Mouse (Mus musculus) kidney, embryonic 15.5 days (tissue): ENCODE data around the gene Krtap4-9. TPM values are rescaled to one million over a fixed set of nuclear protein-coding genes. Genes with fewer than 3 reads are reported as not detected.

Experiments
- polyA plus RNA-seq: library from polyadenylated mRNA; unstranded; fragments of >200 nt; fragmentation: Nextera tagmentation; extraction: Ambion mirVana; gene quantifications from 2 replicates; pipeline ENCODE4 v1.2.1, GENCODE M21; 2015

The Krtap4-9 gene
- polyA plus RNA-seq, 1 experiment from 2014 or later = not detected

Other genes with a start within 250 kb of the Krtap4-9 start
- gene Krt40, start 242.0 kb upstream of the Krtap4-9 start, polyA plus RNA-seq = not detected in 2 replicates
- not detected in 2 replicates for gene Krtap3-3, start 234.3 kb upstream of the Krtap4-9 start, polyA plus RNA-seq
- not detected in 2 replicates for gene Krtap3-2, start 228.3 kb upstream of the Krtap4-9 start, polyA plus RNA-seq
- not detected in 2 replicates for gene Gm11939, start 225.7 kb upstream of the Krtap4-9 start, polyA plus RNA-seq
- not detected in 2 replicates for gene Krtap3-1, start 218.6 kb upstream of the Krtap4-9 start, polyA plus RNA-seq
- not detected in 2 replicates for gene Krtap1-5, start 204.2 kb upstream of the Krtap4-9 start, polyA plus RNA-seq
- gene Krtap1-4, start 201.5 kb upstream of the Krtap4-9 start, polyA plus RNA-seq = not detected in 2 replicates
- gene Krtap1-3, start 193.9 kb upstream of the Krtap4-9 start, polyA plus RNA-seq = not detected in 2 replicates
- not detected in 2 replicates for gene Krtap9-3, start 187.1 kb upstream of the Krtap4-9 start, polyA plus RNA-seq
- gene Gm11938, start 181.9 kb upstream of the Krtap4-9 start, polyA plus RNA-seq = not detected in 2 replicates
- not detected in 2 replicates for gene Gm11937, start 175.0 kb upstream of the Krtap4-9 start, polyA plus RNA-seq
- not detected in 2 replicates for gene Krtap2-4, start 170.4 kb upstream of the Krtap4-9 start, polyA plus RNA-seq
- not detected in 2 replicates for gene Gm11562, start 164.8 kb upstream of the Krtap4-9 start, polyA plus RNA-seq
- gene Krtap4-1, start 157.0 kb upstream of the Krtap4-9 start, polyA plus RNA-seq = not detected in 2 replicates
- gene Krtap4-2, start 150.1 kb upstream of the Krtap4-9 start, polyA plus RNA-seq = not detected in 2 replicates
- not detected in 2 replicates for gene Krtap4-7, start 141.1 kb upstream of the Krtap4-9 start, polyA plus RNA-seq
- not detected in 2 replicates for gene Gm11555, start 135.0 kb upstream of the Krtap4-9 start, polyA plus RNA-seq
- gene Gm11563, start 126.2 kb upstream of the Krtap4-9 start, polyA plus RNA-seq = not detected in 2 replicates
- not detected in 2 replicates for gene Krtap4-6, start 119.2 kb upstream of the Krtap4-9 start, polyA plus RNA-seq
- gene Gm14190, start 94.5 kb upstream of the Krtap4-9 start, polyA plus RNA-seq = not detected in 2 replicates
- gene Gm14180, start 50.9 kb upstream of the Krtap4-9 start, polyA plus RNA-seq = not detected in 2 replicates
- not detected in 2 replicates for gene Gm11595, start 12.3 kb upstream of the Krtap4-9 start, polyA plus RNA-seq
- gene Krtap4-8, start 4.5 kb upstream of the Krtap4-9 start, polyA plus RNA-seq = not detected in 2 replicates
- gene Gm11596, start 8.3 kb downstream of the Krtap4-9 start, polyA plus RNA-seq = not detected in 2 replicates
- not detected in 2 replicates for gene Gm11569, start 13.7 kb downstream of the Krtap4-9 start, polyA plus RNA-seq
- not detected in 2 replicates for gene Gm11554, start 19.2 kb downstream of the Krtap4-9 start, polyA plus RNA-seq
- gene Krtap4-13, start 24.7 kb downstream of the Krtap4-9 start, polyA plus RNA-seq = not detected in 2 replicates
- gene Gm11564, start 30.5 kb downstream of the Krtap4-9 start, polyA plus RNA-seq = not detected in 2 replicates
- not detected in 2 replicates for gene 2300003K06Rik, start 52.9 kb downstream of the Krtap4-9 start, polyA plus RNA-seq
- gene Krtap4-16, start 66.4 kb downstream of the Krtap4-9 start, polyA plus RNA-seq = not detected in 2 replicates
- gene Gm11568, start 72.7 kb downstream of the Krtap4-9 start, polyA plus RNA-seq = not detected in 2 replicates
- gene Gm11559, start 79.3 kb downstream of the Krtap4-9 start, polyA plus RNA-seq = not detected in 2 replicates
- gene Krtap9-1, start 88.2 kb downstream of the Krtap4-9 start, polyA plus RNA-seq = not detected in 2 replicates
- not detected in 2 replicates for gene Gm11567, start 94.0 kb downstream of the Krtap4-9 start, polyA plus RNA-seq
- gene Krtap31-1, start 122.7 kb downstream of the Krtap4-9 start, polyA plus RNA-seq = not detected in 2 replicates
- not detected in 2 replicates for gene Gm11565, start 129.6 kb downstream of the Krtap4-9 start, polyA plus RNA-seq
- gene Krtap31-2, start 151.1 kb downstream of the Krtap4-9 start, polyA plus RNA-seq = not detected in 2 replicates
- not detected in 2 replicates for gene Krtap9-5, start 163.3 kb downstream of the Krtap4-9 start, polyA plus RNA-seq
- not detected in 2 replicates for gene Krtap29-1, start 193.9 kb downstream of the Krtap4-9 start, polyA plus RNA-seq
- gene Krtap16-1, start 201.4 kb downstream of the Krtap4-9 start, polyA plus RNA-seq = not detected in 2 replicates
- not detected in 2 replicates for gene Krtap17-1, start 208.8 kb downstream of the Krtap4-9 start, polyA plus RNA-seq
- not detected in 2 replicates for gene Krt33a, start 231.0 kb downstream of the Krtap4-9 start, polyA plus RNA-seq
- gene Krt33b, start 244.7 kb downstream of the Krtap4-9 start, polyA plus RNA-seq = not detected in 2 replicates